Mouse (Mus musculus) adrenal gland, adult 2 months (tissue): ENCODE data around the gene Hmg20b. TPM values are rescaled to one million over a fixed set of nuclear protein-coding genes. Genes with fewer than 3 reads are reported as not detected.

Experiments
- DNase-seq: peaks from one replicate; pipeline ENCODE4 v3.0.0; 2021
- polyA plus RNA-seq: library from polyadenylated mRNA; depleted of rRNA; stranded (reverse); fragments of >200 nt; gene quantifications from 2 replicates; pipeline ENCODE4 v1.2.3, GENCODE M21; 2012
- total RNA-seq, 2 experiments: library from RNA; stranded (reverse); gene quantifications; 2 replicates each; pipeline ENCODE4 v1.2.3; 2021

The Hmg20b gene
- total and polyA plus RNA-seq, 3 experiments, result 81.6 to 280 (median 89.9) TPM

DNA sequence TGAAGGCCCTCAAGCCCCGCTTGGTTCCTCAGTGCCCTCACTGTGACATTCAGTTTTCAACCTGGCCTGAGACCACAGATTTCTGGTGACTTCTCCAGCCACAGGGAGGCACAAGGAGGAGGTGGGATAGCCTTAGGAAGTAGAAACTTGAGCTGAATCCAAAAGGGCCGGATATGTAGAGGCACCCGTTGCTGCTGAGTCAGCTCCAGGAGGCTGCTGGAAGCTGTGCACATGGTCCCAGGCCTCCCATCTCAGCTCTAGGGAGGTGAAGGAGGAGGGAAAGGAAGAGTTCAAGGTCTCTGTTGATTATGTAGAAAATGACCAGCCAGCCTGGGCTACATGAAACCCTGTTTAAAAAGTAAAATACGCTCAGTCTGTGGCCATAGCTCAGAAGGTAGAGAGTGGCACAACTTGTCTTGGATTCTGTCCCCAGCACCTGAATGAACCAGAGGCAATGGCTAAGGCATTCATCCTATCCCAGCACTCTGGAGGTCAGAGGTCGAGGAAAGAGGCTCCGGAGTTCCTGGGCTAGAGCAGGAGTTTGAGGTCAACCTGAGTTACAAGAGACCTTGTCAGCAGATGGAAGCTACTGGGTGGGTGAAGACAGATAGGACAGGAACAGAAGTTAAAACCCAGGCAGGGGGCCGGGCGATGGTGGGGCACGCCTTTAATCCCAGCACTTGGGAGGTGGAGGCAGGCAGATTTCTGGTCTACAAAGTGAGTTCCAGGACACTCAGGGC lies 4.6 kb upstream of the Hmg20b start:
- no peak for DNase-seq

DNA sequence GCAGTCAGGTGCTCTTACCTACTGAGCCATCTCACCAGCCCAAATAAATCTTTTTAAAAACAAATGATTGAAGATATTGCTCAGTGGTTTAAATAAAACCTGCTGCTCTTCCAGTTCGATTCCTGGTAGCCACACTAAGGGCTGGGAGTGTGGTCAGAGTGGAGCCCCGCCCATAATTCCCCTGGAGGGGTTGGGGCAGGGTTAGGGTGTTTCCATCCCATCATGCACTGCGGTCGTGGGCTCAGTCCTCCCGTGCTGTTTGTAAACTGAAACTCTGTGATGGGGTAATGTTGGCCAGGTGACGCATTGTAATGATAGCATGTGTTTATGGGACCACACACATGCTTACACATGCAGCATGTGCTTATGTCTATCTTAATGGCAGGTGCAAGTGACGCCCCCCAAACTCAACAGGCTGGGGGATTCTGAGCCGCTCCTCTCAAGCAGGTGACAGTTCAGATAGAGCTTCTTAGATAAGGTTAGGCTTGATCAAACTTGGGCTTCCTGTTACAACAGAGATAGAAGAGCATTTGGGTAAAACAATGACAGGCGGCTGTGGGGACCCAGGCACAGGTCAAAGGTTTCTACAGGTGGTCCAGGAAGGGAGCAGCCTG lies 1.5 kb upstream of the Hmg20b start:
- DNase-seq, result no peak

DNA sequence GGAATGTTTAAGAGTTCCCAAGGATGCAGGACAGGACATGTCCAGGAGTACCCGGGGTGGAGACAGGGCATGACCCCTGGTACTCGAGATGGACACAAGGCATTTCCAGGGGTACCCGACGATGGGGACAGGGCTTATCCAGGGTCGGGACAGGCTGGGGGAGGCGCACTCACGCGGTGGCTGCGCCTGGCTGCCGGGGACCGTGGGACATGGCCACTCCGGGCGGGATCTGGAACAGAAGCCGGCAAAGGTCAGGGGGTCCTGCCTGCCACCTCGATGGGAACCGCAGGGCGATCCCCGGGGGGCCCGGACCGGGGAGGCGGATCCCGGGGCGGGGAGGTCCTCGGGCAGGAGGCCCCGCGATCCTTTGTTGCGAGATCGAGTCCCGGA lies 324 bp downstream of the Hmg20b start:
- DNase-seq, result no peak

DNA sequence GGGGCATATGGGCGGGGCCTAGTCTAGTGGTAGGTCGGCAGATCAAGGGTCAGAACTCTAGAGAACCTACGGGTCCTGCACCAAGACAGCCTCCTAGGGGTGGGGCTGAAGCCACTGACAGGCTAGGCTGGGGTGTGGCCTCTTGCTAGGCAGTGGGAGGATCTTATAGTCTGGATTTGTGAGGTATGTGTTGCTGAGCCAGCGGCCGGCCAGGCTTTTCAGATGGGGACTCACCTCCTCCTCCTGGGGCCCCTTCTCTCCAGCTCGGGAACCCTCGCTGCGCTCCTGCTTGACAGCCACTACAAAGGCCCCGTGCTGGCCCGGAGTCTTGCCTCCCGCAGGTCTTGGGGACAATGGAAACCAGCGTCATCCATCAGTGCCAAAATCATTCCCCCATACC lies 1.1 kb downstream of the Hmg20b start:
- peak; percentile 62 for DNase-seq

DNA sequence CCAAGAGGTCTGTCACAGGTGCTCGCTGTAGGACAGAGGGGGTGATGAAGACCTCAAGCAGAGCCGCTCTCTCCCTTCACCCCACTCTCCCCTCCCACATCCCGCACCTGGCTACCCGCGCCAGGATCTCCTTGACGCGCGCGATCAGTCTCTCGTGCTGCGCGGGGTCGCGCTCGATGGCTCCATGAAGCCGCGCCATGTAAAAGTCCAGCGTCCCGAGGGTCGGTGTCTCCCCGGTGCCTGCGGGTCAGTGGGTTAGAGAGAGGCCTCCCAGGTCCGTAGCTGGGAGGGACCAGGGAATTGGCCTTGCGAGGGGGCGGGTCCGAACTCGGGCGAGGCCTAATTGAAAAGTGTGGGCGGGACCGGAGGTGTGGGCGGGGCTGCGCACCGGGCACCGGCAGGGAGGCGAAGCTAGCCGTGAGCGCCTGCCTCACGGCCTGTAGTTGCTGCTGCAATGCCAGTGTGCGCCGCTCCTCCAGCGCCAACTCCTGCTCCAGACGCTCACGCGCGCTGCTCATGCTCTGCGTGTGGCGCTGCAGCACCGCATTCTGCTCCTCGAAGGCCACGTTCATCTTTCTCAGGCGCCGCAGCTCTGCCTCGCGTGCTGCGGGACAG lies 3.7 kb downstream of the Hmg20b start:
- DNase-seq, result peak; percentile 92

DNA sequence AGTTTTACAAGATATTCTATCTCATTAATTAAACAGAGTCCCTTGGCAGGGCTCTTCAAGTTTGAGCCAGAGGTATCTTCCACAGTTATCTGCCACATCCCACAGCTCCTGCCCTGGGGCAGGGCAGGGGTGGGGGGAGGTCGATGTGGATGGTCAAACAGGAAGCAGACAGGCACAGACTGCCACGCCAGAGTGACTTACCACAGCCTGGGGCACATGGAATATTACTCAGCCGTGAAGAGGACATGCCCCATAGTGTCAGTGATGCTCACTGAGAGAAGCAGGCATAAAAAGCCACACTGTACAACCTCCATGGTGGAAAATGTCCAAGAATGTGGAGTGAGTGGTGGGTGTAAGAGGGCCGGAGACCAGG lies 5.1 kb downstream of the Hmg20b start:
- DNase-seq, result no peak

DNA sequence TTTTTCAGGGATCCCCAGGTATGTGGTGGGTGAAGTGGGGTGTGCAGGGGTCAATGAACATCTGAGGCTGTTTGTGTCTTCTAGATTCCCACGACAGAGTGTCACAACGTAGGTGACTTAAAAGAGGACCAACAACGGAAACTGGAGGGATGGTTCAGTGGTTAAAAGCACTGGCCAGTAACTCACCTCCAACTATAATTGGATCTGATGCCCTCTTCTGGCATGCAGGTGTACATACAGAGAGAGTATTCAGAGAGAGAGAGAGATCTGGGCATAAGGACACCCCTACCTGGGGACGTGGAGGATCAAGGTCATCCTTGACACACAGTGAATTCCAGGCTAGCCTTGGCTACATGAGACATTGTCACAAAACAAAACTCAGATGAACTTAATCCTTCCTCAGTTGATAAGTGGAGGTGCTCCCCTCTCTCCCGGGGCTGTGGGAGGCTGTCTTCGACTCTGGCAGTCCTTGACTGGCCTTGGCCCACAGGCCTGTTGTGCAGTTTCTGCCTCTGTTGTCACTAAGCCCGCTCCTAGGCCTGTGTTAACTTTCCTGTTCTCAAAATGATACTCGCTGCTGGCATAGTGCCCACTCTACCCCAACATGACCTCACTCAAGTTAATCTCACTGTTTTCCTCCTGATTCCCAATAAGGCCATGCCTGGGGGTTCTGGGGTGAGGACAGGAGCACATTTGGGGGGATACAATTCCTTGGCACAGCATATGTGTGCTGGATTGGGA lies 5.7 kb downstream of the Hmg20b start:
- peak; percentile 52 for DNase-seq

DNA sequence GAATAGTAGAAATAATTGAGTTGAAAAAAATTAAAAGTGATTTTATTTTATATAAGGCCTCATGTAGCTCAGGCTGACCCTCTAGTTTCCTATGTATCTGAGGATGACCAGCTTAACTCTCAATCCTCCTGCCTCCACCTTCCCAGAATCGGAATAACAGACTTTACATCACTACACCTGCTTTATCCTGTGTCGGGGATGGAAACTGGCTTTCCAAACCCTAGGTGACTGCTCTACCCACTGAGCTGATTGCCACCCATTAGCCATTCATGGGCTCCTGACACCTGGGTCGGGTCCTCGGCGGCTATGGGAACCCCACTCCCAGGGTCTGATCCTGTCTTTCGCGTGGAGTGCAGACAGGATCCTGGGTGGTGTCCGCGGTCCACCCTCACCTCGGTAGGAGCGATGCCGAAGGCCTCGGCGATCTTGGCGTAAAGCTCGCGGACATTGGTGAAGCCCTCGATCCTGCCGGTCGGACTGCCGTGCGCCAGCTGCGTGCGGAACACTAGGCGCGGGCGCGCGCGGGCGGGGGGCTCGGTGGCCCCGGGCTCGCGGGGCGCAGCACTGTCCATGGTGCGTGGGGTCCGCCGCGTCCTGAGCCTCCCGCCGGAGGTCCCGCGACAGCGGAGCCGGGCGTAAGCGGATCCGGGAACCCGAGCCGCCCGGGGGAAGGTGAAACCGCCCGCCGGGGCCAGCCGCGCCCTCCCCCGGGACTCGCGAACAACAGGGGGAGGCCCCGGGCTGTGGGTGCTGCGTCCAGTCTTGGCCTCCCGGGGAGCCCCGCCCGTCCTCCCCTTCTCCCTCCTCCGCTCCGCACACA lies 7.4 kb downstream of the Hmg20b start, which contains the start of gene Gipc3:
Gene Gipc3, minus strand, starts transcription at position 581 of the 820 bp plus-strand sequence.
- peak; percentile 56 for DNase-seq

DNA sequence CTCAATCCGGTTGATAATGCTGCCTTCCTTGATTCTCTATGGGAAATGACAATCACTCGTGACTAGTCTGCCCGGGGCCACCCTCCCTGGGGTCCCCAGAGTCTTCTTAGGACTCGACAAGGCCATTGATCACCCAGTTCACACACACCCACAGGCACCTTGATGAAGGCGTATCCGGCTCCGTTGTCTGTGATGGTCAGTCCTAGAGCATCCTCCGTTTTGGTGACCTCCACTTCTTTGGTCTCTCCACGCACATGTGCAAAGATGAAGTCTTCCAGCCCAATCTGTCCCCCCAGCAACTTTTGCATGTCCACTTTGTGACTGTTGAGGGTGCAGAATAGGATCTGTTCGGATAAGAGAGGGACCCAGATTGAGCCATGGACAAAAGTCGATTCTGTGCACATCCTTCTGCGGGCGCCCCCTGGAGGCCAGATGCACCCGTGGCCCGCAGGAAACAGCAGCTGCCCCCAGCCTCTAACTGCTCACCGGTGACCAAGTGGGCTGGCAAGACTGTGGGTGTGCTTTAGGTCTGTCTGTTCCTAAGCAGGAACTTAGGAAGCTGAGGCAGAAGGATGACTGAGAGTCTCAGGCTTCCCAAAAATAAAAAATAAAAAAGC lies 8.8 kb downstream of the Hmg20b start:
- peak; percentile 78 for DNase-seq

DNA sequence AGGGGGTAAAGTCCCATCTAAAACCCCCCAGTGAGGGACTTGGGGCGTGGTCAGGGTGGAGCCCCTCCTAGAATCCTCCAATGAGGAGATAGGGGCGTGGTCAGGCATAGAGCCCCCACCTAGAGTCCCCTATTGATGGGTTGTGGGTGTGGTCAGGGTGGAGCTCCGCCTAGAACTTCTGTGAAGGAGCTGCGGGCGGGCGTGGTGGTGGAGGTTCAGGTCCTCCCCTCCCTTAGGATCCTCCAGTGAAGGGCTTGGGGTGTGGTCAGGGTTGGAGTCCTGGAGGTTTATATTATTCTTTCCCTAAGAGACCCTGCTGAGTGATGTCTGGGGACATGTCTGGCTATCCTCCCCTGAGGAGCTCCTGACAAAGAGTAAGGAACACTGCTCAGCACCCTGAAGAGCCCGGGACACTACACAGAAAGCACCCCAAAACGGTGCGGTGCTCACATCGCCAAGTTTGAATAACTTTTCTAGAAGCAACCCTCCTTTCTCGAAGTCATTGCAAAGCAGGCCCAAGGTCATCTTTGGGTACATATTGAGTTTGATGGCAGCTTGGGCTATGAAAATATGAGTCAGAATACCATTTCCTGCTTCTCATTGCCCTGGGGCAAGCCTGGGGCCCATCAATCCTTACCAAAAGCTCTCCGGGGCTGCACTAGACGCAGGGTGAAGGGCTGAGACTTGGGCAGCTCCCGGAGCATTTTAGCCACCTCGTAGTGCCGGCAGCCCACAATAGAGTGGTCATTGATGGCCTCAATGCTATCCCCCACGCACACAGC lies 9.5 kb downstream of the Hmg20b start:
- no peak for DNase-seq

DNA sequence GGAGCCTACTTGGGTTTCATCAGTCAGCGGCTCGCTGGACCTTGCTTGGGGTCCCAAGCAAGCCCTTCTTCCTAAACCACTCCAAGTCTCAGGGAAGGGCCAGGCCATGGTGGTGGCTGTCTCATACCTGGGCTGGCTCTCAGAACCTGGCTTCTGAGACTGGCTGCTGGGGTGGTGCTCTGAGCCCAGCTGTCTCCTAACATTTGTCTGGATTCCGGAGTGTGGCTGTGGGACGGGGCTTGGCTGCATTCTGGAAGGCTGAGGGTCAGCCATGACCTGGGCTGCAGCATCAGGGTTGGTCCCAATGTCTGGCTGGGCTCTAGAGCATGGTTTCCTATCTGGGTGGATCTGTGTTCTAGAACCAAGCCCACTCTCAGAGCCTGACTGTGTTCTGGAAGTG lies 13.7 kb downstream of the Hmg20b start:
- no peak for DNase-seq

DNA sequence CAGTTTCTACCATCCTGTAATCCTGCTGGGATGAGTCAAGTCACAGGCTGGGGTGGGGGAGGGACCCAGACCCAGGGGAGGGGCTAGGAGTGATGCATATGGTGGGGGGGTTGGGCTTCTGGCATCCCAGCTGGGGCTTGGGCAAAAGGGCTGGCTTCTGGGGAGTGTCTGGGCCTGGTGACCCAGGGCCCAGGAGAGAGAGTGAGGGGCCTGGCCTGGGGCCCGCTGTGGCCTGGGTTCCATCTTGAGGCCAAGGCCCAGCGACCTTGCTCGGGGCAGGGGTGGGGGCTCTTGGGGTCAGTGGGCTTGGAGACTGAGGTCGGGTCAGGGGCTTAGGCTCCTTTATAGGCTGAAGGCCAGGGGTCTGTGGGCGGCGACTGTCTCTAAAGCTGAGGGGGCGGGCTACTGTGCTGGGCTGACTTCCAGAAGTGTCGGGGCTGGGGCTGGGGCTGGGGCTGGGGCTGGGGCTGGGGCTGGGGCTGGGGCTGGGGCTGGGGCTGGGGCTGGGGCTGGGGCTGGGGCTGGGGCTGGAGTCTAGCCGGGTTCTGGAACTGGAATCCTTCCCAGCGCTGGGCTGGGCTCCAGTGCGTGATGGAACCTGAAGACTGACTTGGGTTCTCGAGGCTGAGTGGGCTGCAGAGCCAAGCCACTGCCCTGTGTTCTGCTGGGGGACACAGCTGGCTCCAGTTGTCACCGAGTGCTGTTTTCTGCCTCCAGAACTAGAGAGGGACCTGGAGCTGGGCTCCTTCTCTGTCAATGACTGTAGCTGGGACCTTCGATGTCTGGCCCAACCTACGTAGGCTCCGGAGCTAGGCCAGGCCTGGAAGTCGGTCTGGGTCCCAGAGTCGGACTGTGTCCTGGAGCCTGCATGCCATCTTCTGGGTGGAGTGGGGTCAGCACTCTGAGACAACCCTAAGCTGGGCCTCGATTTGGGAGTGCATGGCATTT lies 14.6 kb downstream of the Hmg20b start:
- DNase-seq, result no peak

DNA sequence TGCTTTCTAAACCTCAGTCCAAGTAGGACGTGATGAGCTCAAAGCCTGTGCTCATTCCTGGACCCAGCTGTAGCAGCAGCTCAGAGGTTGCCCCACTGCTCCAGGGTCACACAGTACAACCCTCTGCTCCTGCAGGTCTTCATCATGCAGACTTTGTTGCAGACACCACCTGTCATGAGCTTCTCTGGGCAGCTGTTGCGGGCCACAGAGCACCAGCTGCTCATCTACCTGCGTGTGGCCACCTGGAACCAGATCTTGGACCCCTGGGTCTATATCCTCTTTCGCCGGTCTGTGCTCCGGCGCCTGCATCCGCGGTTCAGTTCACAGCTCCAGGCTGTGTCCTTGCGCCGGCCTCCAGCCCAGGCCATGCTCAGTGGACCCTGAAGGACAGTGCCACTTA lies 16.0 kb downstream of the Hmg20b start:
- no peak for DNase-seq

DNA sequence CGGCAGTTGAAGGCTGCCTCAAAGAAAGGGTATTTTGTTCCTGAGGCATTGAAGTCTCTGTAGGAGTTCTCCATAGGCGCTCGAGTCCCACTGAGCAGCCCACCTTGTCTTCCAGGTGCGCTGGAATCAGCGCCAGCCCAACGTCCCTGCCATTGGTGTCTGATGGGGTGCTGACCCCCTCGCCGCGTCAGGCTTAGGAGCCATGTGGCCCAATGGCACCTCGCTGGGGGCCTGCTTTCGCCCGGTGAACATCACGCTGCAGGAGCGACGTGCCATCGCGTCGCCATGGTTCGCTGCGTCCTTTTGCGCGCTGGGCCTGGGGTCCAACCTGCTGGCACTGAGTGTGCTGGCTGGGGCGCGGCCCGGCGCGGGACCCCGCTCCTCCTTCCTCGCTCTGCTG lies 18.0 kb downstream of the Hmg20b start:
- no peak for DNase-seq

DNA sequence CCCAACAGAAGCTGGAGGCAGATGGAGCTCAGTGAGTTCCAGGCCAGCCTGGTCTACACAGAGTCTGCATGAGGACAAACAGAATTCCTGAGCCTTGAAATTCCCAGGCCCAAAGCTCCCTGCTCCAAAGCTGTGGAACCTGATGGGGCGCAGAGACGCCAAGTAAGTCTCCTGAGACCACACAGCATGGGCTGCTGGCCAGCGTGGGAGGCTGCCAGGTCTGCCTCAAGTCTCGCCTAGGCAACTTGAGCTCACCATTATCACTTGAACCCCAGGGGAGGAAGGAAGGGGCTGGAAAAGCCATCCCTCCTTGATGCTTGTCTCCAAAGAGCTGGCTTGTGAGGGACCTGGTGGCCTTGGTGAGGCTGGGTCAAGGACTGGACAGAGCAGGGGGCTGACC lies 20.3 kb downstream of the Hmg20b start:
- DNase-seq, result no peak

DNA sequence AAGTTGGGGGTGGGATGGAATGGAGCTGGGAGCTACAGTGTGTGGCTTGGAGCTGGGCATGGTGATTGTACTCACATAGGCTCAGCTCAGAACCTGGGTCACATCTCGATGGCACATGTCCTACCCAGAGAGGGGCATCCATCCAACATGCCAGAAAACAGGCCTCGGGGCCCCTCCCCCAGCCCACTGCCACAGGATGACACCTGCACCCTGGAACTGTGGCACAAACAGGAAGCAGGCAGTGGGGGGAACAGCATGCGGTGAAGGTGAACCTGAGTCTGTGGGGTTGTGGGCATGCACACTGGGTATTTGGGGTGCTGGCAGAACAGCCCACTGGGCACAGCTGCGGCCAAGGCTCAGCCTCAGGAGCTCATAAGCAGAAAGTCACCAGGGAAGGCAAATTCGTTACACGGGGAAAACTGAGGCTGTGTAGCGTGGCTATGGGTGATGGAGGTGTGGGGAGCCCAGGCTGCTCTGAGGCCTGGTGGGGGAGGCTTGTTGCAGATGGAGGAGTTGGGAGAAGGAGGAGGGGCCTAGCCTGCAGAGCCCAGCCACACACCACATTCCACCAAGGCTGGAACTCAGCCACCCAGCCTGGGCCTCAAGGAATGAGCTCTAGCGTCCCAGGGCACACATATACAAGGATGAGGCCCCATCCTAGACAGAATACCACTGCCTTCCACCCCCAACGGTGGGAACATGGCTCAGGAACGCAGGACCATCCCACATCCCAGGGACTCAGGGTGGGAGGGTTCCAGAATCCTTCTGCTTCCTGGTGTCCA lies 20.9 kb downstream of the Hmg20b start:
- DNase-seq, result no peak

DNA sequence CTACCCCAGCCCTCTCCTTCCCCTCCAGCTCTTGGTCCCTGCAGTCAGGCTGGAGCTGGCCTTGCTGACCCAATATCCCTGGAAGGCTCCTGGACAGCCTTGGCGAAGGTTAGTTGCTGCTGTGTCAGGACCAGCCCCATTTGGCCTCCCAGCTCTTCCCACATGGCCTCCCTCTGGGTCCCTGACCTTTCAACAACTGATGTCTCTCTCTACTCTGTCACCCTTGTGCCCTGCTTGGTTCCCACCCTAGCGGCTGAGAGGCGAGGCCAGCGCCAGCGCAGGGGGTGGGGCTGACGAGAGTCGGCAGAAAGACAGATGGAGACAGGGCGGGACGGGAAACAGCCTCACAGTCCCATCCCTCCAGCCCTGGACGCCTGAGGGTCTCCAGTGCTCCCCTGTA lies 21.9 kb downstream of the Hmg20b start, which contains the start of gene Tbxa2r:
Gene Tbxa2r, plus strand, starts transcription at position 346 of the 400 bp plus-strand sequence.
- DNase-seq, result peak; percentile 96

DNA sequence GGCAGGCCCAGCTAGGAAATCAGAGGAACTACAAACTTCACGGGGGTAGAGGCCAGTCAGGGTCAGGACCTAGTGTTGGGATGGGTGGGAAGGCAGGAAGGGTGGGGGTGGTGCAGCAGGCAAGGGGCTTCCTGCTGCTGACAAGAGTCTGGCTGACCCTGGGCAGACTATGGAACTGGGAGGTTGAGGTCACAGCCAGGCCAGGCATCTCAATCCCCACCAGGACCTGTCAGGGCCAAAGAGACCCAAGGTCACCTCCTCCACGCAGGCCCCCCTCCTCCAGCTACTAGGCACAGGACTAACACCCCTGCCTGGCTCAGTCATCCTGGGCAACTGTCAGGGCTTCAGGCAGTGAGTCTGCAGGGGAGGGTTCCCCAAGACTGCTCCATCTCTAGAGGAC lies 22.3 kb downstream of the Hmg20b start:
- no peak for DNase-seq
